Mouse (Mus musculus): Measurements from ENCODE around the gene Bcl2. TPM values are rescaled to one million over a fixed set of nuclear protein-coding genes. Genes with fewer than 3 reads are reported as not detected.

Bcl2 gene
- total RNA-seq, 1 experiment from 2014 or later: 5.4 TPM

DNA sequence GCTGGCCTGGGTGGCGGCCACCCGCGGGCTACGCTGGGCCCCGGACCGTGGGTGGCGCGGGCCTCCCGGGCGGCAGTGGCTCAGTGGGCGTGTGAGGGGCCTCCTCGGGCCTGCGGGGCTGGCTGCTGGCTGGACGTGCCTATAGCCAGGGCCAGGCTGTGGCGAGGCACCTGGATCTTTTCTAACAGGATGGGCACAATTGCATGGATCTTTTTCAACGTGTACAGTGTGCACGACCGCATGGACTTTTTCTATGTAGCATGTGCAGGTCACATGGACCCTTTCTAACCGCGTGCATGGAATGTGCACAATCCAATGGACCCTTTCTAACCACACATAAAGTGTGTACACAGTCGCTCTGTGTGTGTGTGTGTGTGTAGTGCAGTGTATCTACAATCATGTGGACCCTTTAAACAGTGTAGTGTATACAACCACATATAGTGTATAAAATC, 482 bp upstream of the Bcl2 start:
- no peak for DNase-seq

DNA sequence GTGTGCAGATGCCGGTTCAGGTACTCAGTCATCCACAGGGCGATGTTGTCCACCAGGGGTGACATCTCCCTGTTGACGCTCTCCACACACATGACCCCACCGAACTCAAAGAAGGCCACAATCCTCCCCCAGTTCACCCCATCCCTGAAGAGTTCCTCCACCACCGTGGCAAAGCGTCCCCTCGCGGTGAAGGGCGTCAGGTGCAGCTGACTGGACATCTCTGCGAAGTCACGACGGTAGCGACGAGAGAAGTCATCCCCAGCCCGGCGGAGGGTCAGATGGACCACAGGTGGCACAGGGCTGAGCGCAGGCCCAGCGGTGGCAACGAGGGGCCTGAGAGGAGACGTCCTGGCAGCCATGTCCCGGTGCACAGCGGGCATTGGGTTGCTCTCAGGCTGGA, 1.7 kb downstream of the Bcl2 start:
- DNase-seq: peak; percentile 52

- no peak for DNase-seq
Measured at GRCm38 (mm10) chr1:106711356-106712125, 2.5 kb downstream of the Bcl2 start.

DNA sequence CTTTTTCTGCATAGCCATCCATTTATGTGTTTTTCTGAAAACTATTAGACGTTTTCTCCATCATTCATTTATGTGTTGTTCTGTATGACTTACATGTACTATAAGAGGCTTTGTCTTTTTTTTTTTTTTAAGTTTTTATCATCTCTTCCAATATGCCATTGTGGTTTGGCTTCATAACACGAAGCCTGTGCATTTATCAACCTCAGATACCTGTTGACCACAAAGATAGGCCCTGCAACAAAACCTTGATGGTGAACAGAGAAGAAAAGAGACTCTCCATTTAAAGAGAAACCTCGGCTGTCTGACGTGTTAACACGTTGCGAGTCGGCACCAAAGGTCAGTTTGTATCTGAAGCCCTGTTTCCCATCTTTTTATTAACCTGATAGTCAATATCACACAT, 3.9 kb downstream of the Bcl2 start:
- no peak for DNase-seq

GRCm38 (mm10) chr1:106707036-106707880, 6.8 kb downstream of the Bcl2 start:
- DNase-seq: no peak

GRCm38 (mm10) chr1:106703183-106703582, 10.9 kb downstream of the Bcl2 start:
- no peak for DNase-seq

DNA sequence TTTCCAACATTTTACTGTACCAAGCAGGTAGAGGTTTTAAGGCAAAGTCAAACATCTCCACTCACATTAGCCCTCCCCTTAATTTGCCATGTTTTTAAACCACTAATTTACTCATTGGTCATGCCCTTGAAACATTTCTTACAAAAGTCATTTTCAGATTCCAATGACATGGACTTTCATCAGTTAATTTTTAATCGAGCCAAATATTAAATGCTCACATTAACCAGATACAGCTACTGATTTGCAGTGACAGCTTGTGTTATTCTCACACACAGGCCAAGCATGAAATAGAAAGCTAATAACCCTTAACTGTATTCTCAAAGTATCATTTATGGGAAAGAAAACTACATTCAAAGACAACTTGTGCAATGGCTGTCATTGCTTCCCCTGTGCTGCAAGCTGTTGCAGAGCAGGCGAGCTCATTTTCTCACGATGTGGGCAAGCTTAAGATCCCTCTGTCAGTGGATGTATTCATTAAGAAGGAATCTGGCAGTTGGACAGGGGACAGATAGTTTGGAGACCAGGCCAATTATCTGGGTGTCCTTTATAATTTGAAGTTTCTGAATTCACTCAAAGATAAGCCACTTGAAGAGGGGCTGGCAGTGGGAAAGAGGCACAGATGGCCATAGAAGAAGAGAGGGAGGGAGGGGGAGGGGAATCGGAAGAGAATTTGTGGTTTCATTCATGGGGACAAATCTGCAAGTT, 11.5 kb downstream of the Bcl2 start:
- DNase-seq: no peak

DNA sequence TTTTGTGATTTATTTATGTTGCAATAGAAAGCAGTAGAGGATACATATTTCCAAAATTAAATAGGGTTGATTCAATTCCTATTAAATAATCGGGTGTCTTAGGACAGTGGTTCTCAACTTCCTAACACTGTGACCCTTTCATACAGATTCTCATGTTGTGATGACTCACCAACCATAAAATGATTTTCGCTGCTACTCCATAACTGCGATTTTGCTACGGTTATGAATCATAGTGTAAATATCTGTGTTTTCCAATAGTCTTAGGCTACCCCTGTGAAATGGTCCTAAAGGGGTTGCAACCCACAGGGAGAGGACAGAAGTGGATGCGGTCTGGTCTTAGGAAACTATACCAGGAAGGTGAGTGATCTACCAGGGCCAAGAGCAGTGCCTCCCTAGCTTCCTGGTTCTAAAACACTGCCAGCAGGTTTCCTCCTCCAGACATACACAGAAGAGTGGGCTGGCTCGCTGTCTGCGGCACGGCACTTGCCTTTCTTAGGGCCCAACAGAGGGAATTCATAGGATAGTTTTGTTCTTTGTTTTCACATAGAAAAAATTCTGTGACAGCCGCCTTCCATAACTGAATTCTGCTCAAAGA, 13.5 kb downstream of the Bcl2 start:
- DNase-seq: no peak

DNA sequence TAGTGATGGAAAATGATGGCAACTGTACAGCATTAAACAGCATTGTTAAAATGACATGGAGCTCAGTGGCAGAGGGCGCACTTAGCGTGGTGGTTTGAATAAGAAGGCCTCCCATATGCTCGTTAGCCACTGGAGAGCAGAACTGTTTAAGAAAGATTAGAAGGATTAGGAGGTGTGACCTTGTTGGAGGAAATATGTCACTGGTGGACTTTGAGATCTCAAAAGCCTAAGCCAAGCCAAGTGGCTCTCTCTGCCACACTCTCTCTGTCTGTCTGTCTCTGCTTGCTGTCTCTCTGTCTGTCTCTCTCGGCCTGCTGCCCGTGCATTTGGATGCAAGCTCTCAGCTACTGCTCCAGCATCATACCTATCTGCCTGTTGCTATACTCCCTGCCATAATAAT, 17.6 kb downstream of the Bcl2 start:
- DNase-seq: no peak

GRCm38 (mm10) chr1:106695649-106696048, 18.4 kb downstream of the Bcl2 start:
- no peak for DNase-seq

- DNase-seq: no peak
Measured at GRCm38 (mm10) chr1:106694316-106694715, 19.8 kb downstream of the Bcl2 start.

GRCm38 (mm10) chr1:106692599-106692998, 21.5 kb downstream of the Bcl2 start:
- no peak for DNase-seq

DNA sequence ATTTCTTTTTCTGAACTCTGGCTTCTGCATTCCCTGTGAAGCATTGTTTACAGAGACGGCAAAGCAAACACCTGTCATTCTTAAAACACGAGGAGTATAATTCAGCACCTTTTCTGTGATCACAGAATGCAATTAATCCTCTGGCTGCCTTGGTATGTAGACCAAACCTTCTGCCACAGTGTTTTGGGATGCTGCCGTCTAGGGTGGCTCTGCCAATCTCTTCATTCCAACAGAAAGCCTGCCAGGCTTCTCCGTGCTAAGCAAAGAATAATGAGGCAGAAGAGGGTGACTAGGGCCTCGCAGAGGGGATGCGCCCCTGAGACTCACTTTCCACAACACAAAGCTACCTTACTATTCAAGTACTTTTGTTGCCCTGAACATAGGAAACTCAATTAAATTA, 23.2 kb downstream of the Bcl2 start:
- DNase-seq: no peak

DNA sequence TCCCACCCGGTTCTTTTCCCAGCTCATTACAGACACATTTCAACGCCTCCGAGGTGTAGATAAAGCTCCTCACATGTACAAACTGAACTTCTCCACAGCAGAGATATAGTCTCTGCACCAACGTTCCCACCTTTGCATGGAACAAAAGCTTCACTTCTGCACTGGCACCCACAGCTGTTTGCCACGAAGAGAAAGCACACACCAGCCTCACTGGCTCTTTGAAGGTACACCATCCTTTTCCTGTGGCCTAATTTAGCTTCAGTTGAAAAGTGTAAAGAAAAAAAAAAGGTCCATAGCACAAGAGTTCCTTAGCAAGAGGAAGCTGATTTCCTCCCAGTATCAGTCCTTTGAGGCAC, 25.9 kb downstream of the Bcl2 start:
- no peak for DNase-seq

- DNase-seq: no peak
Measured at GRCm38 (mm10) chr1:106687435-106688160, 26.5 kb downstream of the Bcl2 start.

DNA sequence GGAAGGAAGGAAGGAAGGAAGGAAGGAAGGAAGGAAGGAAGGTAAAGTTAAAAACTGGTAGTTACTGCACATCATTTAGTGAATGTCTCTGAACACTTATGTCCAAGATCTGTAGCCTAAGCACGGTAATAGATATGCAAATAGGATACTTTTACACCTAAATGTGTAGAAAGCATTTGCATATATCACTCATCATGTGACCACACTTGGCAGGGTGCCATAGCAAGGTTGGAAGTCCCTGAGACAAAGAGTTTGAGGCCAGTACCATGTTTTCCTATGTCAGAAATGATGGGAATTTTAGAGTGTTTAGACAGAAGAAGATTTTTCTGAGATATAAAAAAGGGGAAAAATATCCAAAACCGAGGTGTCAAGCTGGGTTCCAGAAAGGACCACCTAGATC, 28.4 kb downstream of the Bcl2 start:
- no peak for DNase-seq

DNA sequence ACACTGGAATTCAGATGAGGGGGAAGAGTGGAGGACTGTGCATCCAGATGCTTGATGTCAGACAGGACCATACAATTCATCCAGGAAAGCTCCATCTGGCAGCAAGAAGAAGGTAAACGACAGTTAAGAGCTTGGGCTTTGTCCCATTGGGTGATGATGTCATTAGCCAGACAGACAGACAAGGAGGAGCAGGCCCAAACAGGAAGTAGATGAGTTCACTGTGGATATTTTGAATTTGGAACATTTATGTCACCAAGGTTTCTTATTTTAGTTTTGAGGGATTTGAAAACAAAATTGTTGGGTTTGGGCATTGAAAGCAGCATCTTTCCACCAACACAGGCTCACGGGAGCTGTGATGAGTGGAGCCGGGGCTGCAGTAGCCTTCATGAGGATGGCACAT, 29.5 kb downstream of the Bcl2 start:
- DNase-seq: no peak

DNA sequence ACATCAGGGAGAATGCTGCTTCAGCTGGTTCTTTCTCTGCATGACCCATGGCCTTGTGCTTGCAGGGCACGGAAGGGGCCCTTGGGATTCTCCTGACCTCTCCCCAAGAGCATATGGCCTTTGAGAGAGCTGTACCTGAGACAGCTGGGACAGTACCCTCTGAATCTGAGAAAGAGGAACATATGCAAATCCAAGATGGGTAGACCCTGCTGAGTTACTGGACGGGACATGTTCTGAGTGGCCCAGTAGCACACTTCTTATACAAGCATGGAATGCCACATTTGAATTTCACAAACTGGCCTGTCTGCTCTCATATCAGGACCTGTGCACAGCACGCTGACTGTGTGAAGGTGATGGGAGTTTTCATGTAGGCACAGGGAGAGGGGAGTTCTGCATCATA, 31.2 kb downstream of the Bcl2 start:
- no peak for DNase-seq

DNA sequence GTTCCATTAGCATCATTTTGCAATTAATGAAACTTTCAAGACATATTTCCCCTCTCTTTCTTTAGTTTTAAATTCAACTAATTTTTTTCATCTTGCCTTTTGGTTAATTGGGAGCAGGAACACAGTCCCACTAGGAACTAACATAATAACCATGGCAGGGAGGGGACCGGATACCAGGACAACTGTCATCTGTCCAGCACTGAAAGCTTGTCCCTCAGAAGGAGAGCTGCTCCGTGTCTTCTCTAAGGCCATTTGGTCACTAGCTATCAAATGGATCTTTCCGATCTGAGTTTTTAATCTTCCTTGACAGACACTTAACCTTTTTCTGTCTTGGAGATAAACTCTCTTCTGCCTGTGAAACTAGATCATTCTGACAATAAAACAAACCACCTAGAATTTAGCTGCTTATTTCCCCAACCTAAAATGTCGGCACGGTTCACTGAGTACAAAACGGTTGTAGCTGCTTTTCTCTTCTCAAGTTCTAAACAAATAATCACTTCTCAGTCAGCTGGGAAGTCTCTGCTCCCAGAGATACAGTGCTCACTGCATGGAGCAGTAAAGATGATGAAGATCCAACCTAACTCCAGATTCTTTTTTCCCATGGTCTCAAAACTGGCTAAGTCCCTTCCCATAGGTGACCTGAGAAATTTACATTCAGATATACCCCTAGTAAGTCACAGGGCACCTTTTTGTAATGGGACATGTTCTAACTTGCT, 34.1 kb downstream of the Bcl2 start:
- DNase-seq: no peak

DNA sequence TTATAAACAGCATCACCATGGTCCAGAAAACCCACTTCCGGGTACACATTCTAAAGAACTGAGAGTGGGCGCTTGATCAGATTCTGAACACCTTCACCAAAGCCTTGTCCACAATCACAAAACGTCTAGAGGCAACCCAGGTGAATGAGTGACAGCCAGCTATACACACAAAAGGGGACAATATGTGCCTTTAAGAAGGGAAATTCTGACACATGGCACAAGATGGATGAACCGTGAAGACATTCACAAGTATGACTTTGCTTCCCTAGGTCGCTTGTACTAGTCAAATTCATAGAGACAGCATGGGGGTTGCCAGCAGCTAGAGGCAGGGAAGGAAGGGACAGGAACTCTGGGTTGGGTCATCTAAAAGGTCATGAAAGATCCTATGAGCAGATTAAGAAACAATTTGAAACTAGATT, 36.0 kb downstream of the Bcl2 start:
- DNase-seq: no peak
